Mouse (Mus musculus) bone marrow, adult 2 months (tissue): ENCODE data around the gene Ubxn10. TPM values are rescaled to one million over a fixed set of nuclear protein-coding genes. Genes with fewer than 3 reads are reported as not detected.
A peak's percentile ranks its signal among the peaks of the same experiment; 100 is the strongest.

Experiments
- H3K27ac ChIP-seq: fragments of 200-500 bp; 2 replicates; pipeline ENCODE4 v1.5.1; 2012; ENCODE audit warnings: low read depth, mild to moderate bottlenecking, control low read depth, inconsistent platforms, low read length; ENCODE audit not compliant: control insufficient read depth, poor library complexity, insufficient read depth
- H3K4me1 ChIP-seq: fragments of 200-500 bp; 2 replicates; pipeline ENCODE4 v1.6.1; 2011; ENCODE audit warnings: low read length; ENCODE audit not compliant: control insufficient read depth, insufficient read depth
- H3K4me3 ChIP-seq: fragments of 200-500 bp; replicated peaks from 2 replicates; pipeline ENCODE3; 2011; ENCODE audit warnings: mild to moderate bottlenecking, low read depth, low read length, control low read depth; ENCODE audit not compliant: control insufficient read depth
- CTCF ChIP-seq: fragments of 200-500 bp; IDR thresholded peaks from 2 replicates; pipeline ENCODE4 v1.5.1; 2011; ENCODE audit warnings: low read length, control low read depth; ENCODE audit not compliant: control insufficient read depth, insufficient read depth
- POLR2A ChIP-seq: fragments of 200-500 bp; IDR thresholded peaks from 2 replicates; pipeline ENCODE4 v1.6.1; 2011; ENCODE audit warnings: low read depth, mild to moderate bottlenecking, control low read depth, low read length, borderline replicate concordance; ENCODE audit not compliant: control insufficient read depth
- WGBS: fragments of 180-500 bp; shearing (Covaris S2); methylation state at CpG from one replicate; pipeline ENCODE4 v1.1.7; 2018; 5-methylcytosine and 5-hydroxymethylcytosine counted together
- polyA plus RNA-seq: library from polyadenylated mRNA; stranded (reverse); fragments of >200 nt; gene quantifications from 2 replicates; pipeline ENCODE4 v1.2.4, GENCODE M21; 2011; ENCODE audit warnings: low replicate concordance; ENCODE audit not compliant: missing spikeins, insufficient read depth, insufficient read length

The Ubxn10 gene
- polyA plus RNA-seq, 1 experiment, result not detected

- Histone ChIP-seq H3K4me3 (no peak overlapping the region), H3K27ac (no peak overlapping the region), H3K4me1 (no peaks in the 10 kb centered on the region)
- no peak for TF ChIP-seq CTCF
- WGBS, result 57% methylated on average over 9 of the region's 9 CpGs
Observed at GRCm38 (mm10) chr4:138762266-138762665, 25.3 kb upstream of the Ubxn10 start.

- 82% methylated on average over 8 of the region's 8 CpGs for WGBS
- Histone ChIP-seq H3K4me1 (no peaks in the 10 kb centered on the region), H3K4me3 (no peak within 1 kb of the TSS), H3K27ac (no peak within 1 kb of the TSS)
- TF ChIP-seq POLR2A, result no peak
- no peak for TF ChIP-seq CTCF
Observed at GRCm38 (mm10) chr4:138757416-138757815, 20.4 kb upstream of the Ubxn10 start, which contains the start of gene Pla2g2f. Pla2g2f (minus strand) TSS chr4:138757626.

- Histone ChIP-seq H3K27ac (no peak overlapping the region), H3K4me3 (no peak overlapping the region), H3K4me1 (no peaks in the 10 kb centered on the region)
- WGBS, result 70% methylated on average over 11 of the region's 11 CpGs
- no peak for TF ChIP-seq POLR2A
- TF ChIP-seq CTCF, result no peak
Observed at GRCm38 (mm10) chr4:138755983-138756382, 19.0 kb upstream of the Ubxn10 start.

- TF ChIP-seq CTCF, result no peak
- TF ChIP-seq POLR2A, result no peak
- H3K4me3 ChIP-seq, result no peak overlapping the region
- WGBS, result 76% methylated on average over 4 of the region's 4 CpGs
- H3K27ac ChIP-seq, result no peak overlapping the region
- H3K4me1 ChIP-seq, result no peaks in the 10 kb centered on the region
Observed at GRCm38 (mm10) chr4:138755439-138755838, 18.5 kb upstream of the Ubxn10 start.

GRCm38 (mm10) chr4:138754432-138754831 is 17.5 kb upstream of the Ubxn10 start:
- H3K4me1 ChIP-seq, result no peaks in the 10 kb centered on the region
- no peak overlapping the region for H3K27ac ChIP-seq
- TF ChIP-seq CTCF, result no peak
- TF ChIP-seq POLR2A, result no peak
- WGBS, result 72% methylated on average over 9 of the region's 9 CpGs
- H3K4me3 ChIP-seq, result no peak overlapping the region

GRCm38 (mm10) chr4:138753608-138754007 is 16.6 kb upstream of the Ubxn10 start:
- H3K27ac ChIP-seq, result no peak overlapping the region
- TF ChIP-seq POLR2A, result no peak
- TF ChIP-seq CTCF, result no peak
- 87% methylated on average over 3 of the region's 3 CpGs for WGBS
- H3K4me3 ChIP-seq, result no peak overlapping the region
- H3K4me1 ChIP-seq, result no peaks in the 10 kb centered on the region

GRCm38 (mm10) chr4:138752603-138753002 is 15.6 kb upstream of the Ubxn10 start:
- WGBS, result 83% methylated on average over 6 of the region's 6 CpGs
- Histone ChIP-seq H3K27ac (no peak overlapping the region), H3K4me3 (no peak overlapping the region), H3K4me1 (no peaks in the 10 kb centered on the region)
- TF ChIP-seq CTCF (no peak), POLR2A (no peak)

- no peak overlapping the region for H3K4me3 ChIP-seq
- H3K4me1 ChIP-seq, result no peaks in the 10 kb centered on the region
- TF ChIP-seq POLR2A, result no peak
- peak; percentile 21; the same call in 1 of the 2 replicates for TF ChIP-seq CTCF
- no peak overlapping the region for H3K27ac ChIP-seq
- WGBS, result 47% methylated on average over 8 of the region's 8 CpGs
Observed at GRCm38 (mm10) chr4:138748369-138749072, 11.6 kb upstream of the Ubxn10 start.

GRCm38 (mm10) chr4:138747851-138748250 is 10.9 kb upstream of the Ubxn10 start:
- Histone ChIP-seq H3K4me1 (no peaks in the 10 kb centered on the region), H3K4me3 (no peak overlapping the region), H3K27ac (no peak overlapping the region)
- TF ChIP-seq POLR2A (no peak), CTCF (no peak)
- WGBS, result 57% methylated on average over 10 of the region's 10 CpGs
